Mouse (Mus musculus) limb, embryonic 15.5 days (tissue): ENCODE measurements around the gene Gm21860. TPM values are rescaled to one million over a fixed set of nuclear protein-coding genes. Genes with fewer than 3 reads are reported as not detected.
"Not testable (repeated sequence)": the region's sequence is repeated elsewhere in the genome, so short reads cannot be mapped to it uniquely, and the experiment has no call there.

Experiments used
- ATAC-seq: fragments of 200-750 bp; cut with Nextera tagmentation; 2 replicates; pipeline ENCODE4 v1.8.0; 2017; ENCODE audit warnings: low read depth, moderate TSS enrichment; ENCODE audit not compliant: insufficient number of reproducible peaks, low FRiP score, low TSS enrichment
- H3K27ac ChIP-seq: fragments of 300-500 bp; sonication (generic); 2 replicates; pipeline ENCODE4 v1.5.1; 2015; ENCODE audit warnings: moderate library complexity, mild to moderate bottlenecking, inconsistent platforms
- H3K27me3 ChIP-seq: fragments of 300-500 bp; sonication (generic); 2 replicates; pipeline ENCODE4 v1.6.1; 2015; ENCODE audit warnings: inconsistent platforms
- H3K36me3 ChIP-seq: fragments of 300-500 bp; sonication (generic); 2 replicates; pipeline ENCODE4 v1.6.1; 2015; ENCODE audit warnings: inconsistent platforms
- H3K4me1 ChIP-seq: fragments of 300-500 bp; sonication (generic); 2 replicates; pipeline ENCODE4 v1.6.1; 2015; ENCODE audit warnings: inconsistent platforms
- H3K4me2 ChIP-seq: fragments of 300-500 bp; sonication (generic); 2 replicates; pipeline ENCODE4 v1.6.1; 2015; ENCODE audit warnings: mild to moderate bottlenecking, inconsistent platforms
- H3K4me3 ChIP-seq: fragments of 300-500 bp; sonication (generic); 2 replicates; pipeline ENCODE4 v1.5.1; 2015; ENCODE audit warnings: mild to moderate bottlenecking, inconsistent platforms
- H3K9ac ChIP-seq: fragments of 300-500 bp; sonication (generic); 2 replicates; pipeline ENCODE4 v1.6.1; 2015; ENCODE audit warnings: inconsistent platforms
- H3K9me3 ChIP-seq: fragments of 300-500 bp; sonication (generic); 2 replicates; pipeline ENCODE4 v1.6.1; 2016; ENCODE audit warnings: inconsistent platforms
- WGBS: fragments of 180-500 bp; shearing (Covaris S2); methylation state at CpG from one replicate; pipeline ENCODE4 v1.1.7; 2015; 5-methylcytosine and 5-hydroxymethylcytosine counted together
- polyA plus RNA-seq: library from polyadenylated mRNA; unstranded; fragments of >200 nt; fragmentation: Nextera tagmentation; extraction: Ambion mirVana; gene quantifications from 2 replicates; pipeline ENCODE4 v1.2.1, GENCODE M21; 2015

The Gm21860 gene
- polyA plus RNA-seq, 1 experiment from 2014 or later = not detected

- Histone ChIP-seq H3K36me3 (peaks cover 33% of the 10 kb centered on the region), H3K9me3 (peaks cover 27% of the 10 kb centered on the region)
- not testable (repeated sequence) for H3K27ac ChIP-seq, H3K4me2 ChIP-seq, H3K4me1 ChIP-seq, H3K4me3 ChIP-seq, H3K9ac ChIP-seq, H3K27me3 ChIP-seq
- 70% methylated on average over 28 of the region's 28 CpGs for WGBS
- ATAC-seq = peak; percentile 15
These were observed 15.6 kb downstream of the Gm21860 start for GRCm38 (mm10) chrY:90738841-90739530.

GRCm38 (mm10) chrY:90738431-90738680 is 16.3 kb downstream of the Gm21860 start:
- Histone ChIP-seq H3K4me3 (no peak overlapping the region), H3K9me3 (peaks cover 27% of the 10 kb centered on the region)

GRCm38 (mm10) chrY:90737606-90738430 is 16.8 kb downstream of the Gm21860 start:
- no peak overlapping the region for H3K9ac ChIP-seq
- H3K4me1 ChIP-seq = no peaks in the 10 kb centered on the region
- no peak overlapping the region for H3K4me3 ChIP-seq
- ATAC-seq = no peak
- WGBS = 69% methylated on average over 2 of the region's 7 CpGs
- no peaks in the 10 kb centered on the region for H3K27me3 ChIP-seq
- no peak overlapping the region for H3K27ac ChIP-seq
- H3K4me2 ChIP-seq = no peak overlapping the region
- H3K36me3 ChIP-seq = peaks cover 33% of the 10 kb centered on the region
- H3K9me3 ChIP-seq = peaks cover 27% of the 10 kb centered on the region

More at GRCm38 (mm10) chrY:90738431-90738680, 16.3 kb downstream of the Gm21860 start:
- Histone ChIP-seq H3K4me2 (no peak overlapping the region), H3K27me3 (no peaks in the 10 kb centered on the region), H3K4me1 (no peaks in the 10 kb centered on the region), H3K36me3 (peaks cover 33% of the 10 kb centered on the region), H3K27ac (no peak overlapping the region), H3K9ac (no peak overlapping the region)
- WGBS = 93% methylated on average over 1 of the region's 1 CpGs
- no peak for ATAC-seq

- ATAC-seq, H3K9ac ChIP-seq, H3K27ac ChIP-seq, H3K27me3 ChIP-seq, H3K4me3 ChIP-seq, H3K4me1 ChIP-seq, H3K4me2 ChIP-seq: not testable (repeated sequence)
- H3K9me3 ChIP-seq = peaks cover 20% of the 10 kb centered on the region
- peaks cover 19% of the 10 kb centered on the region for H3K36me3 ChIP-seq
- 69% methylated on average over 5 of the region's 9 CpGs for WGBS
These were observed 18.2 kb downstream of the Gm21860 start for GRCm38 (mm10) chrY:90736217-90737000.

GRCm38 (mm10) chrY:90735181-90735895 is 19.3 kb downstream of the Gm21860 start:
- WGBS = 62% methylated on average over 2 of the region's 5 CpGs
- not testable (repeated sequence) for H3K4me2 ChIP-seq, ATAC-seq, H3K4me3 ChIP-seq, H3K9ac ChIP-seq, H3K4me1 ChIP-seq, H3K27me3 ChIP-seq, H3K27ac ChIP-seq
- Histone ChIP-seq H3K36me3 (peaks cover 17% of the 10 kb centered on the region), H3K9me3 (peaks cover 13% of the 10 kb centered on the region)

GRCm38 (mm10) chrY:90734334-90734696 is 20.3 kb downstream of the Gm21860 start:
- not testable (repeated sequence) for H3K27me3 ChIP-seq, H3K27ac ChIP-seq, H3K4me3 ChIP-seq, H3K4me2 ChIP-seq, ATAC-seq, H3K4me1 ChIP-seq, H3K9me3 ChIP-seq, H3K9ac ChIP-seq, H3K36me3 ChIP-seq
- WGBS = 58% methylated on average over 8 of the region's 8 CpGs

GRCm38 (mm10) chrY:90733656-90734333 is 20.8 kb downstream of the Gm21860 start:
- H3K27me3 ChIP-seq, H3K36me3 ChIP-seq, H3K27ac ChIP-seq, H3K9me3 ChIP-seq, H3K4me2 ChIP-seq, H3K4me1 ChIP-seq, ATAC-seq, H3K4me3 ChIP-seq, H3K9ac ChIP-seq: not testable (repeated sequence)
- WGBS = 84% methylated on average over 9 of the region's 9 CpGs

- not testable (repeated sequence) for ATAC-seq, H3K36me3 ChIP-seq, H3K27ac ChIP-seq, H3K4me1 ChIP-seq, H3K27me3 ChIP-seq, H3K9me3 ChIP-seq, H3K9ac ChIP-seq, H3K4me2 ChIP-seq, H3K4me3 ChIP-seq
- WGBS = 58% methylated on average over 10 of the region's 10 CpGs
These were observed 22.5 kb downstream of the Gm21860 start for GRCm38 (mm10) chrY:90732101-90732542.

- not testable (repeated sequence) for H3K9me3 ChIP-seq, H3K27me3 ChIP-seq, ATAC-seq, H3K4me3 ChIP-seq, H3K4me1 ChIP-seq, H3K9ac ChIP-seq, H3K36me3 ChIP-seq, H3K4me2 ChIP-seq, H3K27ac ChIP-seq
- WGBS = 63% methylated on average over 1 of the region's 1 CpGs
These were observed 23.0 kb downstream of the Gm21860 start for GRCm38 (mm10) chrY:90731593-90731955.

- peak; percentile 86; the same call in 1 of the 2 replicates for ATAC-seq
- not testable (repeated sequence) for H3K9me3 ChIP-seq, H3K36me3 ChIP-seq, H3K4me3 ChIP-seq, H3K27me3 ChIP-seq, H3K9ac ChIP-seq, H3K27ac ChIP-seq, H3K4me1 ChIP-seq, H3K4me2 ChIP-seq
- 63% methylated on average over 17 of the region's 20 CpGs for WGBS
These were observed 23.6 kb downstream of the Gm21860 start for GRCm38 (mm10) chrY:90730908-90731592.

- not testable (repeated sequence) for H3K27me3 ChIP-seq, H3K27ac ChIP-seq, H3K36me3 ChIP-seq, H3K4me2 ChIP-seq, ATAC-seq, H3K9me3 ChIP-seq, H3K4me1 ChIP-seq, H3K9ac ChIP-seq, H3K4me3 ChIP-seq
- 62% methylated on average over 12 of the region's 12 CpGs for WGBS
These were observed 24.8 kb downstream of the Gm21860 start for GRCm38 (mm10) chrY:90729816-90730303.
